Mouse (Mus musculus) stomach, postnatal 0 days (tissue): ENCODE results near the gene Ercc6l. TPM values are rescaled to one million over a fixed set of nuclear protein-coding genes. Genes with fewer than 3 reads are reported as not detected.
"Not testable (repeated sequence)": the region's sequence is repeated elsewhere in the genome, so short reads cannot be mapped to it uniquely, and the experiment has no call there.

ENCODE experiments used
- ATAC-seq: fragments of 200-750 bp; cut with Nextera tagmentation; 2 replicates; pipeline ENCODE4 v1.8.0; 2017; ENCODE audit not compliant: low FRiP score, low TSS enrichment
- DNase-seq: peaks from one replicate; pipeline ENCODE4 v3.0.0-alpha.2; 2016; ENCODE audit warnings: low spot score
- H3K27ac ChIP-seq: fragments of 300-500 bp; sonication (generic); replicated peaks from 2 replicates; pipeline ENCODE4 v1.5.1; 2014; ENCODE audit warnings: mild to moderate bottlenecking, control low read depth
- H3K27me3 ChIP-seq: fragments of 300-500 bp; sonication (generic); 2 replicates; pipeline ENCODE4 v1.6.1; 2014; ENCODE audit warnings: low read length; ENCODE audit not compliant: control insufficient read depth, insufficient read depth
- H3K36me3 ChIP-seq: fragments of 300-500 bp; sonication (generic); 2 replicates; pipeline ENCODE4 v1.6.1; 2014; ENCODE audit warnings: low read length, mixed read lengths; ENCODE audit not compliant: control insufficient read depth, insufficient read depth
- H3K4me1 ChIP-seq: fragments of 300-500 bp; sonication (generic); replicated peaks from 2 replicates; pipeline ENCODE4 v1.6.1; 2014; ENCODE audit warnings: antibody characterized with exemption; ENCODE audit not compliant: control insufficient read depth, insufficient read depth
- H3K4me2 ChIP-seq: fragments of 300-500 bp; sonication (generic); replicated peaks from 2 replicates; pipeline ENCODE4 v1.6.1; 2014; ENCODE audit warnings: low read depth, mild to moderate bottlenecking, control low read depth, moderate library complexity
- H3K4me3 ChIP-seq: fragments of 300-500 bp; sonication (generic); 2 replicates; pipeline ENCODE4 v1.5.1; 2014; ENCODE audit warnings: low read depth, low read length, control low read depth
- H3K9ac ChIP-seq: fragments of 300-500 bp; sonication (generic); 2 replicates; pipeline ENCODE4 v1.6.1; 2014; ENCODE audit warnings: mild to moderate bottlenecking, low read length, control low read depth, mixed read lengths
- H3K9me3 ChIP-seq: fragments of 300-500 bp; sonication (generic); 2 replicates; pipeline ENCODE4 v1.6.1; 2016; ENCODE audit warnings: low read length; ENCODE audit not compliant: control insufficient read depth
- CTCF ChIP-seq: IDR thresholded peaks from 2 replicates; pipeline ENCODE4 v1.5.1; 2016; ENCODE audit warnings: antibody characterized with exemption, low read depth, mild to moderate bottlenecking, moderate library complexity
- EP300 ChIP-seq: optimal IDR thresholded peaks from 2 replicates; pipeline ENCODE3; 2016; ENCODE audit warnings: antibody characterized with exemption
- WGBS: fragments of 180-500 bp; shearing (Covaris S2); extraction: QIAGEN DNeasy Blood & Tissue Kit; methylation state at CpG from one replicate; pipeline ENCODE4 v1.1.7; 2014; 5-methylcytosine and 5-hydroxymethylcytosine counted together
- polyA plus RNA-seq: library from polyadenylated mRNA; unstranded; fragments of >200 nt; fragmentation: Nextera tagmentation; extraction: Ambion mirVana; gene quantifications from 2 replicates; pipeline ENCODE4 v1.2.1, GENCODE M21; 2015

Ercc6l gene
- polyA plus RNA-seq, 1 experiment from 2014 or later: 1.9 TPM

DNA sequence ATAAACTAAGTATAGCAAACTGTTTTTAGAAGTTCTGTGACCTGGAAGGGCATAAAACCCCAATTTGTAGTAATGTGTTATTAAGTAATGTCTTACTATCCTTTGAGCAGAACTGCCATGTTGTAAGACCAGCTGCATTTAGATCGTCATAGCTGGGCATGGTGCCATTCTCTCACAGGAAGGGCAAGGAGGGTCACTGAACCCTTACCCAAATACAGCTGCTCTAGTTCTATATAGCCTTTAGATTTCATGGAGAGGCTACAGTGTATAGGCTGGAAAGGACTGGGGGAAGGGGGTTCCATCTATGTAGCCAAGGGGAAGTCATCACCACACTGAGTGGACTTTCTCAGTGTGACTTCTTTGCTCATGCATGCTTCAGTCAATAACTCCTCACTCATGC, 15.7 kb downstream of the Ercc6l start:
- ATAC-seq: no peak
- H3K4me1 ChIP-seq: no peaks in the 10 kb centered on the region
- 29% methylated on average over 1 of the region's 1 CpGs for WGBS

DNA sequence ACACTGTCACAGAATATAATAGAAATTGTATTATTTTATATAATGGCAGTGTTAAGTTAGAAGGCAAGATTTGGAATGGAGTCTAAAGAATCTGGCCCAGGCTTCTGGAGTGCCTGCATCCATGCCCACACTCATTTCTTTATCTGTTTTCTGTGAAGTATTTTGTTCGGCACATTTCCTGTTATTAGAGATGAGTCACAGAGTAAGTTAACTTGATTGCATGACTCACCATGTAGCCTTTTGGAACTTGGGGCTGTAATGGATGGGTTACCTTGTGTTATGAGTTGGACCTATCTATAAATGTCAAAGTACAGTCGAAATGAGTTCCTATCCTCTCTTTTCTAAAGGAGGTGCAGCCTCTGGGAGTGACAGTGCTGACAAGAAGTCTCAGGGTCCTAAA, 35.6 kb downstream of the Ercc6l start:
- Histone ChIP-seq H3K36me3 (no peaks in the 10 kb centered on the region), H3K27me3 (no peaks in the 10 kb centered on the region), H3K27ac (no peak overlapping the region), H3K4me3 (no peak overlapping the region), H3K4me2 (no peak overlapping the region), H3K9me3 (no peaks in the 10 kb centered on the region), H3K9ac (no peak overlapping the region), H3K4me1 (no peaks in the 10 kb centered on the region)
- DNase-seq: no peak
- no peak for TF ChIP-seq CTCF
- no peak for TF ChIP-seq EP300
- 71% methylated on average over 2 of the region's 2 CpGs for WGBS
- ATAC-seq: no peak

More for the DNA sequence above, 15.7 kb downstream of the Ercc6l start:
- Histone ChIP-seq H3K27me3 (no peaks in the 10 kb centered on the region), H3K27ac (no peak overlapping the region), H3K9me3 (no peaks in the 10 kb centered on the region), H3K4me3 (no peak overlapping the region), H3K4me2 (no peak overlapping the region), H3K9ac (no peak overlapping the region), H3K36me3 (no peaks in the 10 kb centered on the region)
- no peak for DNase-seq
- TF ChIP-seq EP300 (no peak), CTCF (no peak)

DNA sequence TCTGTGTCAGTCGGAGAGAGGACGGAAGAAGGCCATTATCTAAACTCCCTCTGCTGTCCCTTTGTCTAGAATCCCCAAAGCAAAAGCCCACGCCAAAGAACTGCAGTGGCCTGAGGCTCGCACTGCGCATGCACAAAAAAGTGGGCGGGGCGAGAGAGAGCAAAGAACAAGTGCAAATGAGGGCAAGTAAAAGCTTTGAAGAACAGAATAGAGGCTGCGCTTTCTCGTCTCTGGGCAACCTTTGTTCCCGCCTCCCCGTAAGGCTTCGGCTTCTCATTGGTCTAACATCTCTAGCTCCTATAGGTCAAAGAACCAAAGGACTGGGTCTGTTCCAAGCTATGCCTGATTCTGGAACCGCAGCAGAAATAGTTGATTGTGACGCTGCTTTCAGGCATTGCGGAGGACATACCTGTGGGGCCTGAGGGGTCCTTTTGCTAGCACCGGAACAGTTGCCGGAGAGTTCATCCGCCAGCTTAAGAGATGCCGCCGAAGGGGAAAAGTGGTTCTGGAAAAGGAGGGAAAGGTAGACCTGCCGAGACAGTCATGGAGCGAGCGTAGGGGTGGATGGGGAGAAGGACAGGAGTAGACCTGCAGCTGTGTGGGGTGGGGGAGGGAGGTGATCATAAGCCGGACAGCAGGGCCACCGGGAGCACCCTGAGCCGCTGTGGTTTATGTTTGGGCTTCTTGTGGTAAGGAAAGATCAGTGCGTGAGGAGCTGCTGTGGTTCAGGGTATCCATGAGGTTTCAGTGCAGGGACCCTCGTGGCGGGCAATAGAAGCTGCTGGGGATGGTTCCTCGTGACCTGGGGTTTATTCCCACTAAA, 37.6 kb downstream of the Ercc6l start, which contains the start of gene Pin4:
Pin4 (plus strand) TSS at position 406 of the 823 bp plus-strand sequence.
- WGBS: 16% methylated on average over 30 of the region's 30 CpGs

GRCm38 (mm10) chrX:102115676-102116075, 41.2 kb downstream of the Ercc6l start:
- Histone ChIP-seq H3K4me2 (no peak overlapping the region), H3K9me3 (no peaks in the 10 kb centered on the region), H3K4me1 (no peaks in the 10 kb centered on the region), H3K27ac (no peak overlapping the region), H3K9ac (no peak overlapping the region), H3K27me3 (no peaks in the 10 kb centered on the region), H3K4me3 (no peak overlapping the region), H3K36me3 (no peaks in the 10 kb centered on the region)
- DNase-seq: no peak
- ATAC-seq: no peak
- 35% methylated on average over 4 of the region's 4 CpGs for WGBS
- TF ChIP-seq EP300 (no peak), CTCF (no peak)

More for the DNA sequence above, 37.6 kb downstream of the Ercc6l start, which contains the start of gene Pin4:
- DNase-seq (peak; percentile 88), ATAC-seq (peak; percentile 99)
- H3K27ac ChIP-seq: 0 out of 2 replicates have a peak within 1 kb of the TSS, but pooled peaks have one; percentile 45
- no peaks in the 10 kb centered on the region for H3K36me3 ChIP-seq
- no peaks in the 10 kb centered on the region for H3K4me1 ChIP-seq
- peak within 1 kb of the TSS; percentile 58 for H3K4me2 ChIP-seq
- no peaks in the 10 kb centered on the region for H3K9me3 ChIP-seq
- peak within 1 kb of the TSS; percentile 66 for H3K9ac ChIP-seq
- H3K4me3 ChIP-seq: peak within 1 kb of the TSS; percentile 52
- TF ChIP-seq CTCF (peak; percentile 43), EP300 (no peak)
- no peaks in the 10 kb centered on the region for H3K27me3 ChIP-seq

- not testable (repeated sequence) for DNase-seq, H3K4me2 ChIP-seq, H3K36me3 ChIP-seq, ATAC-seq, H3K4me1 ChIP-seq, H3K9ac ChIP-seq, H3K27ac ChIP-seq, H3K9me3 ChIP-seq, H3K27me3 ChIP-seq, H3K4me3 ChIP-seq
- 68% methylated on average over 5 of the region's 5 CpGs for WGBS
Measured at GRCm38 (mm10) chrX:102109349-102109748, 47.5 kb downstream of the Ercc6l start.

DNA sequence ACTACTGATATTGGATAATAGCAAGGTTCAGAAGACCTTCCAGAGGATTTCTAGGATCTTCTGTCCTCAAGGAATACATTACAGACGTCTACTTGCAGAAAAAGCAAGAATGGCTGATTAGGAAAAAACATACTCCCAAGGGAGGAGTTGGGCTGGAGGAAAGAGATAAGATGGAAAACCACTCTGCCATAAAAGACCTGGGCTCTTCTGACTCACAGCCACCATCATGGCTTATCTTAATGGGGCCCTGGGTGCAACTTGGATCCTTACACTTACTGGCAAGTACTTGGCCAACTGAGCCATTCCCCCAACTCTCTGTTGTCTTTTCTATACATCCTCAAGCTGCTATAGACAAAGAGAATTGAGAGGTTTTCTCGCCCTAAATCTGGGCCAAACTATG, 53.1 kb downstream of the Ercc6l start:
- 70% methylated on average over 2 of the region's 2 CpGs for WGBS
- H3K9ac ChIP-seq, H3K27ac ChIP-seq, ATAC-seq, H3K4me1 ChIP-seq, H3K9me3 ChIP-seq, H3K4me2 ChIP-seq, H3K27me3 ChIP-seq, H3K36me3 ChIP-seq, DNase-seq, H3K4me3 ChIP-seq: not testable (repeated sequence)
